Mouse (Mus musculus): ENCODE results near the gene Tmem240. TPM values are rescaled to one million over a fixed set of nuclear protein-coding genes. Genes with fewer than 3 reads are reported as not detected.

Gene Tmem240
- polyA plus RNA-seq, 1 experiment from 2014 or later: 0.92 TPM

GRCm38 (mm10) chr4:155790021-155790489, 55.5 kb downstream of the Tmem240 start, which contains the start of gene Ankrd65:
Gene Ankrd65 (plus strand): TSS chr4:155790439.
- Histone ChIP-seq H3K4me3 (ENCODE audit: low read depth, low read length) (no peak within 1 kb of the TSS), H3K27me3 (replicated peaks; ENCODE audit: control insufficient read depth, insufficient read depth, low read length) (no peaks in the 10 kb centered on the region), H3K9ac (ENCODE audit: low read depth, low read length) (no peak within 1 kb of the TSS), H3K4me2 (ENCODE audit: low read depth, low read length) (no peak within 1 kb of the TSS), H3K9me3 (ENCODE audit: control insufficient read depth, low read length) (no peaks in the 10 kb centered on the region), H3K4me1 (ENCODE audit: control insufficient read depth, insufficient read depth, low read length) (no peaks in the 10 kb centered on the region), H3K36me3 (ENCODE audit: control insufficient read depth, insufficient read depth, low read length) (no peaks in the 10 kb centered on the region), H3K27ac (replicated peaks; ENCODE audit: low read depth, low read length) (no peak within 1 kb of the TSS; the same call in 1 of the 2 replicates)
- WGBS: 88% methylated on average over 1 of the region's 3 CpGs
- ATAC-seq (ENCODE audit: low read depth) (no peak), DNase-seq (ENCODE audit: low spot score) (no peak)

Small RNA genes lying within 50 kb of the gene (microRNA-seq; reads per million reads assigned to microRNA genes)
- gene Gm27743 (ENCODE audit: borderline number of aligned reads): not detected

Other genes starting within 250 kb of the Tmem240 start
- 448 and 484 TPM in 2 replicates for gene Gnb1, start 243.4 kb upstream of the Tmem240 start, polyA plus RNA-seq (2014; fragmentation: Nextera tagmentation; extraction: Ambion mirVana)
- gene Nadk, start 172.4 kb upstream of the Tmem240 start, polyA plus RNA-seq (2014; fragmentation: Nextera tagmentation; extraction: Ambion mirVana): 89.2 and 94.5 TPM in 2 replicates
- gene Slc35e2, start 133.4 kb upstream of the Tmem240 start, polyA plus RNA-seq (2014; fragmentation: Nextera tagmentation; extraction: Ambion mirVana): 9.2 and 10.3 TPM in 2 replicates
- 47.1 and 50.8 TPM in 2 replicates for gene Cdk11b, start 109.9 kb upstream of the Tmem240 start, polyA plus RNA-seq (2014; fragmentation: Nextera tagmentation; extraction: Ambion mirVana)
- not detected in 2 replicates for gene Gm10563, start 89.4 kb upstream of the Tmem240 start, polyA plus RNA-seq (2014; fragmentation: Nextera tagmentation; extraction: Ambion mirVana)
- gene Mmp23, start 81.4 kb upstream of the Tmem240 start, polyA plus RNA-seq (2014; fragmentation: Nextera tagmentation; extraction: Ambion mirVana): 29.4 and 31.2 TPM in 2 replicates
- gene Mib2, start 65.6 kb upstream of the Tmem240 start, polyA plus RNA-seq (2014; fragmentation: Nextera tagmentation; extraction: Ambion mirVana): 24.8 and 27.3 TPM in 2 replicates
- gene Fndc10, start 40.5 kb upstream of the Tmem240 start, polyA plus RNA-seq (2014; fragmentation: Nextera tagmentation; extraction: Ambion mirVana): 6.3 and 6.9 TPM in 2 replicates
- gene Ssu72, start 30.0 kb upstream of the Tmem240 start, polyA plus RNA-seq (2014; fragmentation: Nextera tagmentation; extraction: Ambion mirVana): 133 and 146 TPM in 2 replicates
- gene Atad3a, start 26.3 kb downstream of the Tmem240 start, polyA plus RNA-seq (2014; fragmentation: Nextera tagmentation; extraction: Ambion mirVana): 77.0 and 77.9 TPM in 2 replicates
- gene Vwa1, start 39.9 kb downstream of the Tmem240 start, polyA plus RNA-seq (2014; fragmentation: Nextera tagmentation; extraction: Ambion mirVana): 12.7 and 14.9 TPM in 2 replicates
- gene Tmem88b, start 51.1 kb downstream of the Tmem240 start, polyA plus RNA-seq (2014; fragmentation: Nextera tagmentation; extraction: Ambion mirVana): 0.92 and 1.2 TPM in 2 replicates
- not detected in 2 replicates for gene Ankrd65, start 55.6 kb downstream of the Tmem240 start, polyA plus RNA-seq (2014; fragmentation: Nextera tagmentation; extraction: Ambion mirVana)
- 199 and 219 TPM in 2 replicates for gene Mrpl20, start 68.1 kb downstream of the Tmem240 start, polyA plus RNA-seq (2014; fragmentation: Nextera tagmentation; extraction: Ambion mirVana)
- gene Ccnl2, start 77.7 kb downstream of the Tmem240 start, polyA plus RNA-seq (2014; fragmentation: Nextera tagmentation; extraction: Ambion mirVana): 163 and 175 TPM in 2 replicates
- gene Aurkaip1, start 96.5 kb downstream of the Tmem240 start, polyA plus RNA-seq (2014; fragmentation: Nextera tagmentation; extraction: Ambion mirVana): 126 and 129 TPM in 2 replicates
- gene Mxra8, start 104.9 kb downstream of the Tmem240 start, polyA plus RNA-seq (2014; fragmentation: Nextera tagmentation; extraction: Ambion mirVana): 138 and 142 TPM in 2 replicates
- gene Dvl1, start 112.6 kb downstream of the Tmem240 start, polyA plus RNA-seq (2014; fragmentation: Nextera tagmentation; extraction: Ambion mirVana): 9.7 and 12.0 TPM in 2 replicates
- 0.36 and 0.38 TPM in 2 replicates for gene Tas1r3, start 128.6 kb downstream of the Tmem240 start, polyA plus RNA-seq (2014; fragmentation: Nextera tagmentation; extraction: Ambion mirVana)
- gene Cptp, start 134.6 kb downstream of the Tmem240 start, polyA plus RNA-seq (2014; fragmentation: Nextera tagmentation; extraction: Ambion mirVana): 15.6 and 16.5 TPM in 2 replicates
- gene Ints11, start 134.7 kb downstream of the Tmem240 start, polyA plus RNA-seq (2014; fragmentation: Nextera tagmentation; extraction: Ambion mirVana): 53.5 and 68.4 TPM in 2 replicates
- 48.3 and 49.4 TPM in 2 replicates for gene Pusl1, start 157.0 kb downstream of the Tmem240 start, polyA plus RNA-seq (2014; fragmentation: Nextera tagmentation; extraction: Ambion mirVana)
- 23.9 and 24.2 TPM in 2 replicates for gene Acap3, start 157.0 kb downstream of the Tmem240 start, polyA plus RNA-seq (2014; fragmentation: Nextera tagmentation; extraction: Ambion mirVana)
- 107 and 113 TPM in 2 replicates for gene Ube2j2, start 209.0 kb downstream of the Tmem240 start, polyA plus RNA-seq (2014; fragmentation: Nextera tagmentation; extraction: Ambion mirVana)
- 49.9 and 52.7 TPM in 2 replicates for gene C1qtnf12, start 227.5 kb downstream of the Tmem240 start, polyA plus RNA-seq (2014; fragmentation: Nextera tagmentation; extraction: Ambion mirVana)

Measured in embryonic facial prominence, embryonic 14.5 days (tissue).